Mouse (Mus musculus) C2C12 (cell line): ENCODE data around the gene Fkrp.

Experiments
- CTCF ChIP-seq: IDR thresholded peaks from one replicate; pipeline ENCODE4 v1.5.1; 2011; ENCODE audit not compliant: control insufficient read depth, insufficient read depth, insufficient read length
- MAX ChIP-seq: IDR thresholded peaks from one replicate; pipeline ENCODE4 v1.6.1; 2011; ENCODE audit warnings: mild to moderate bottlenecking, control low read depth
- MYOD1 ChIP-seq: IDR thresholded peaks from one replicate; pipeline ENCODE4 v1.6.1; 2011; ENCODE audit warnings: low read depth; ENCODE audit not compliant: control insufficient read depth, insufficient read length
- MYOG ChIP-seq: IDR thresholded peaks from one replicate; pipeline ENCODE4 v1.6.1; 2011; ENCODE audit not compliant: control insufficient read depth, insufficient read length; ENCODE audit errors: extremely low read depth

DNA sequence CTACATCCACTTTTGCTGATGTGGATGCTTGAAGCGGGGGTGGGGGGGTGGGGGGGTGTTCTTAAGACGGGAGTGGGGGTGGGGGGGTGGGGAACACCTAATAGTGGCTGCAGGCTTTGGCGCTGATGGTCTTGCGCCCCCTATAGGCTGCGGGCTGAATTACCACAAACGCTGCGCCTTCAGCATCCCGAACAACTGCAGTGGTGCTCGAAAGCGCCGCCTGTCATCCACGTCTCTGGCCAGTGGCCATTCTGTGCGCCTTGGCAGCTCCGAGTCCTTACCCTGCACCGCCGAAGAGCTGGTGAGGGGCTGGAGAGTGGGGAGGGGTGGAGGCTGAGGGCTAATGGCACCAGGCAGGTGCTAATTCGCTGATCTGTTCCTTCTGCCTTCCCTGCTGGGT is 32.0 kb upstream of the Fkrp start:
- TF ChIP-seq CTCF, result peak; percentile 34
- TF ChIP-seq MAX, result no peak
- TF ChIP-seq MYOG, result no peak
- no peak for TF ChIP-seq MYOD1
